Mouse (Mus musculus): ENCODE data around the gene Pkn3. TPM values are rescaled to one million over a fixed set of nuclear protein-coding genes. Genes with fewer than 3 reads are reported as not detected.
A peak's percentile ranks its signal among the peaks of the same experiment; 100 is the strongest.
"Not testable (repeated sequence)": the region's sequence is repeated elsewhere in the genome, so short reads cannot be mapped to it uniquely, and the experiment has no call there.

The Pkn3 gene
- polyA plus RNA-seq, 2 experiments: 5.9 to 26.9 TPM

GRCm38 (mm10) chr2:30132801-30133612 lies 55.5 kb downstream of the Pkn3 start:
- DNase-seq (ENCODE audit: low spot score): peak; percentile 43
- Histone ChIP-seq H3K9me3 (ENCODE audit: control insufficient read depth, low read length) (no peaks in the 10 kb centered on the region), H3K9ac (ENCODE audit: low read depth, low read length, severe bottlenecking) (peak overlapping the region; percentile 77), H3K36me3 (ENCODE audit: control insufficient read depth, insufficient read depth, low read length) (peaks cover 29% of the 10 kb centered on the region), H3K27me3 (ENCODE audit: control insufficient read depth, insufficient read depth, low read length) (no peaks in the 10 kb centered on the region), H3K4me1 (ENCODE audit: control insufficient read depth, insufficient read depth, low read length) (peaks cover 21% of the 10 kb centered on the region), H3K27ac (replicated peaks; ENCODE audit: low read depth, low read length) (peak overlapping the region; percentile 61), H3K4me2 (replicated peaks; ENCODE audit: low read depth, low read length, severe bottlenecking) (peak overlapping the region; percentile 96), H3K4me3 (replicated peaks; ENCODE audit: low read length) (peak overlapping the region; percentile 87)
- WGBS: 17% methylated on average over 16 of the region's 16 CpGs
- peak; percentile 10; the same call in 1 of the 2 replicates for ATAC-seq (ENCODE audit: low FRiP score, low read depth)
- no peak for TF ChIP-seq POLR2A (IDR thresholded peaks at IDR 0.05; ENCODE audit: borderline replicate concordance, extremely low read depth, insufficient read depth, insufficient read length)

- ATAC-seq (ENCODE audit: low FRiP score, low read depth) (peak; percentile 97), DNase-seq (ENCODE audit: low spot score) (peak; percentile 94)
- WGBS: 1% methylated on average over 36 of the region's 46 CpGs
- peaks cover 35% of the 10 kb centered on the region for H3K36me3 ChIP-seq (ENCODE audit: control insufficient read depth, insufficient read depth, low read length)
- TF ChIP-seq POLR2A (IDR thresholded peaks at IDR 0.05; ENCODE audit: borderline replicate concordance, extremely low read depth, insufficient read depth, insufficient read length): peak; percentile 39; the same call in 1 of the 2 replicates
- peak within 1 kb of the TSS; percentile 77 for H3K9ac ChIP-seq (ENCODE audit: low read depth, low read length, severe bottlenecking)
- no peaks in the 10 kb centered on the region for H3K9me3 ChIP-seq (ENCODE audit: control insufficient read depth, low read length)
- peak within 1 kb of the TSS; percentile 87 for H3K4me3 ChIP-seq (replicated peaks; ENCODE audit: low read length)
- H3K4me1 ChIP-seq (ENCODE audit: control insufficient read depth, insufficient read depth, low read length): peaks cover 21% of the 10 kb centered on the region
- H3K4me2 ChIP-seq (replicated peaks; ENCODE audit: low read depth, low read length, severe bottlenecking): peak within 1 kb of the TSS; percentile 96
- H3K27me3 ChIP-seq (ENCODE audit: control insufficient read depth, insufficient read depth, low read length): no peaks in the 10 kb centered on the region
- H3K27ac ChIP-seq (replicated peaks; ENCODE audit: low read depth, low read length): peak within 1 kb of the TSS; percentile 71
Measured at GRCm38 (mm10) chr2:30133613-30134377, 56.3 kb downstream of the Pkn3 start, which contains the start of gene Tbc1d13. Gene Tbc1d13 (plus strand): TSS chr2:30133746.

- peak overlapping the region; percentile 96 for H3K4me2 ChIP-seq (replicated peaks; ENCODE audit: low read depth, low read length, severe bottlenecking)
- peak overlapping the region; percentile 87 for H3K4me3 ChIP-seq (replicated peaks; ENCODE audit: low read length)
- H3K9ac ChIP-seq (ENCODE audit: low read depth, low read length, severe bottlenecking): peak overlapping the region; percentile 77
- H3K27ac ChIP-seq (replicated peaks; ENCODE audit: low read depth, low read length): peak overlapping the region; percentile 71; the same call in 1 of the 2 replicates
- no peak for TF ChIP-seq POLR2A (IDR thresholded peaks at IDR 0.05; ENCODE audit: borderline replicate concordance, extremely low read depth, insufficient read depth, insufficient read length)
- DNase-seq (ENCODE audit: low spot score) (no peak), ATAC-seq (ENCODE audit: low FRiP score, low read depth) (no peak)
- peaks cover 21% of the 10 kb centered on the region for H3K4me1 ChIP-seq (ENCODE audit: control insufficient read depth, insufficient read depth, low read length)
- H3K36me3 ChIP-seq (ENCODE audit: control insufficient read depth, insufficient read depth, low read length): peaks cover 35% of the 10 kb centered on the region
- no peaks in the 10 kb centered on the region for H3K9me3 ChIP-seq (ENCODE audit: control insufficient read depth, low read length)
- H3K27me3 ChIP-seq (ENCODE audit: control insufficient read depth, insufficient read depth, low read length): no peaks in the 10 kb centered on the region
- WGBS: 29% methylated on average over 6 of the region's 6 CpGs
Measured at GRCm38 (mm10) chr2:30134378-30134711, 56.9 kb downstream of the Pkn3 start.

DNA sequence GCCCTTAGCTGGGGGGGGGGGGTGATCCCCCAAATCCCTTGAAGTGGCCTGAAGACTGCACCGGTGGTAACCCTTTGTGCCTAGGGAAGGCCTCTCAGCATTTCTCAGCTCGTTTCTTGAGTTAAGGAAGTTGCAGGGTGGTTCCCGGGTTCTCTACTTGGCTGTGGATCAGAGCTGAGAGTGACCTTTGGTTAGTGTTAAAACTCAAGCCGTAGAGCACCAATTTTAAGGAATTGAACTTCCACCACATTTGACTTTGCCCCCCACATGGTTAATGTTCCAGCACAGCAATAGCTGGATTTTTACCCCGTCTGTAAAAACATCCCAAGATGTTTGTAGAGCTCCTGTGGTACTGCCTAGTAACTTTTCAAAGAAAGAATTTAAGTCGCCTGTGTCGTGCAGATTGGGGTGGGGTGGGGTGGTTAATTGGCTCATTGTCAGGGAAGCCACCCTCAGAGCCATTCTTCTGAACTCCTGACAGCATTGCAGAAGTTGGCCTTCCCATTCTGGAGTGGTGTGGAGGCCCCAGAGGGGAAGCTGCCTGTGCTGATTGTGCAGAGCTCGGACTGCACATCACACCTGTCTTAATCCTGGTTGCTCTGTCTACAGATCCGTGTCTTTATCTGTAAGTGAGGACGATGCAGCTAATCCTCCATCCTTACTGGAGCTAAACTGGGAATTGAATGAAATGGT lies 57.6 kb downstream of the Pkn3 start:
- peak overlapping the region; percentile 87; the same call in 1 of the 2 replicates for H3K4me3 ChIP-seq (replicated peaks; ENCODE audit: low read length)
- peak overlapping the region; percentile 96 for H3K4me2 ChIP-seq (replicated peaks; ENCODE audit: low read depth, low read length, severe bottlenecking)
- TF ChIP-seq POLR2A (IDR thresholded peaks at IDR 0.05; ENCODE audit: borderline replicate concordance, extremely low read depth, insufficient read depth, insufficient read length): no peak
- H3K4me1 ChIP-seq (ENCODE audit: control insufficient read depth, insufficient read depth, low read length): peaks cover 21% of the 10 kb centered on the region
- no peak for DNase-seq (ENCODE audit: low spot score)
- ATAC-seq (ENCODE audit: low FRiP score, low read depth): no peak
- peaks cover 41% of the 10 kb centered on the region for H3K36me3 ChIP-seq (ENCODE audit: control insufficient read depth, insufficient read depth, low read length)
- no peak overlapping the region for H3K27ac ChIP-seq (replicated peaks; ENCODE audit: low read depth, low read length)
- H3K9ac ChIP-seq (ENCODE audit: low read depth, low read length, severe bottlenecking): peak overlapping the region; percentile 77
- no peaks in the 10 kb centered on the region for H3K9me3 ChIP-seq (ENCODE audit: control insufficient read depth, low read length)
- no peaks in the 10 kb centered on the region for H3K27me3 ChIP-seq (ENCODE audit: control insufficient read depth, insufficient read depth, low read length)
- 72% methylated on average over 10 of the region's 10 CpGs for WGBS

DNA sequence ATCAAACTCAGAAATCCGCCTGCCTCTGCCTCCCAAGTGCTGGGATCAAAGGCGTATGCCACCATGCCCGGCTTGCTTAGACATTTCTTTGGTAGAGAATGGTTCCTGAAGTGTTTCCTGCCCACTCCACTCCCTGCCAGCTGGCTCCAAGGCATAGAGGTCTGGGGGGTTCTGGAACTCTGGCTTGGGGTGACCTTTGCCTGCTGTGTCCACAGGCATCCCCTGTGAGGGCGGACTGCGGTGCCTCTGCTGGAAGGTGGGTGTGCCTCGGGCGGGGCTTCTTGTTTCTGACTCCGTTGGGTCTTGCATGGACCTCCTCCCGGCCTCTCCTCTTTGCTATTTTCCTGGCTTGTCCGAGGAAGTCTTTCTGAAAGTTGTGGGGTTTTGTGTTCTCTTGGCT lies 59.0 kb downstream of the Pkn3 start:
- Histone ChIP-seq H3K9me3 (ENCODE audit: control insufficient read depth, low read length) (no peaks in the 10 kb centered on the region), H3K4me2 (replicated peaks; ENCODE audit: low read depth, low read length, severe bottlenecking) (no peak overlapping the region), H3K27me3 (ENCODE audit: control insufficient read depth, insufficient read depth, low read length) (no peaks in the 10 kb centered on the region), H3K4me1 (ENCODE audit: control insufficient read depth, insufficient read depth, low read length) (peaks cover 21% of the 10 kb centered on the region), H3K4me3 (replicated peaks; ENCODE audit: low read length) (no peak overlapping the region), H3K36me3 (ENCODE audit: control insufficient read depth, insufficient read depth, low read length) (peaks cover 54% of the 10 kb centered on the region), H3K27ac (replicated peaks; ENCODE audit: low read depth, low read length) (no peak overlapping the region), H3K9ac (ENCODE audit: low read depth, low read length, severe bottlenecking) (no peak overlapping the region)
- TF ChIP-seq POLR2A (IDR thresholded peaks at IDR 0.05; ENCODE audit: borderline replicate concordance, extremely low read depth, insufficient read depth, insufficient read length): no peak
- DNase-seq (ENCODE audit: low spot score): no peak
- no peak for ATAC-seq (ENCODE audit: low FRiP score, low read depth)
- WGBS: 95% methylated on average over 10 of the region's 10 CpGs

GRCm38 (mm10) chr2:30140021-30140420 lies 62.5 kb downstream of the Pkn3 start:
- H3K4me3 ChIP-seq (replicated peaks; ENCODE audit: low read length); H3K4me1 ChIP-seq (ENCODE audit: control insufficient read depth, insufficient read depth, low read length); H3K9me3 ChIP-seq (ENCODE audit: control insufficient read depth, low read length); H3K4me2 ChIP-seq (replicated peaks; ENCODE audit: low read depth, low read length, severe bottlenecking); H3K27me3 ChIP-seq (ENCODE audit: control insufficient read depth, insufficient read depth, low read length); ATAC-seq (ENCODE audit: low FRiP score, low read depth); H3K27ac ChIP-seq (replicated peaks; ENCODE audit: low read depth, low read length); DNase-seq (ENCODE audit: low spot score); H3K9ac ChIP-seq (ENCODE audit: low read depth, low read length, severe bottlenecking): not testable (repeated sequence)
- WGBS: 93% methylated on average over 4 of the region's 4 CpGs
- H3K36me3 ChIP-seq (ENCODE audit: control insufficient read depth, insufficient read depth, low read length): peaks cover 89% of the 10 kb centered on the region
